Mouse (Mus musculus) urinary bladder, postnatal 14 days (tissue): ENCODE data around the gene Syn3.
"Not testable (repeated sequence)": the region's sequence is repeated elsewhere in the genome, so short reads cannot be mapped to it uniquely, and the experiment has no call there.

Experiments
- DNase-seq: peaks from one replicate; pipeline ENCODE4 v3.0.0; 2021; ENCODE audit warnings: low spot score

The Syn3 gene

GRCm38 (mm10) chr10:86498673-86499391 lies at the start of gene Syn3:
TSS of gene Syn3 (minus strand) at chr10:86498896.
- DNase-seq: peak; percentile 93

- DNase-seq: not testable (repeated sequence)
Measured at GRCm38 (mm10) chr10:86526357-86526874, 27.7 kb upstream of the Syn3 start.

- no peak for DNase-seq
Measured at GRCm38 (mm10) chr10:86513801-86514200, 15.1 kb upstream of the Syn3 start.

GRCm38 (mm10) chr10:86510941-86511340 lies 12.2 kb upstream of the Syn3 start:
- no peak for DNase-seq

- no peak for DNase-seq
Measured at GRCm38 (mm10) chr10:86502063-86502462, 3.4 kb upstream of the Syn3 start.

- peak; percentile 16 for DNase-seq
Measured at GRCm38 (mm10) chr10:86498051-86498672, 534 bp downstream of the Syn3 start.

- no peak for DNase-seq
Measured at GRCm38 (mm10) chr10:86495851-86496250, 2.8 kb downstream of the Syn3 start.

- no peak for DNase-seq
Measured at GRCm38 (mm10) chr10:86493140-86493539, 5.6 kb downstream of the Syn3 start.

GRCm38 (mm10) chr10:86492089-86492907 lies 6.4 kb downstream of the Syn3 start:
- DNase-seq: no peak

GRCm38 (mm10) chr10:86491316-86492088 lies 7.2 kb downstream of the Syn3 start:
- DNase-seq: no peak

GRCm38 (mm10) chr10:86488544-86488943 lies 10.2 kb downstream of the Syn3 start:
- no peak for DNase-seq

GRCm38 (mm10) chr10:86485971-86486370 lies 12.7 kb downstream of the Syn3 start:
- no peak for DNase-seq

- peak; percentile 15 for DNase-seq
Measured at GRCm38 (mm10) chr10:86483968-86484367, 14.7 kb downstream of the Syn3 start.

- DNase-seq: no peak
Measured at GRCm38 (mm10) chr10:86482496-86482895, 16.2 kb downstream of the Syn3 start.

- DNase-seq: no peak
Measured at GRCm38 (mm10) chr10:86480711-86481110, 18.0 kb downstream of the Syn3 start.

GRCm38 (mm10) chr10:86479718-86480121 lies 19.0 kb downstream of the Syn3 start:
- no peak for DNase-seq

GRCm38 (mm10) chr10:86476720-86477119 lies 22.0 kb downstream of the Syn3 start:
- DNase-seq: no peak

GRCm38 (mm10) chr10:86475270-86475669 lies 23.4 kb downstream of the Syn3 start:
- DNase-seq: no peak

GRCm38 (mm10) chr10:86474176-86475154 lies 24.2 kb downstream of the Syn3 start:
- DNase-seq: no peak

- DNase-seq: peak; percentile 40
Measured at GRCm38 (mm10) chr10:86473637-86474154, 25.0 kb downstream of the Syn3 start.
